Mouse (Mus musculus) 416B (cell line): ENCODE data around the gene Smc2.
"Not testable (repeated sequence)": the region's sequence is repeated elsewhere in the genome, so short reads cannot be mapped to it uniquely, and the experiment has no call there.

Experiments
- DNase-seq: peaks from one replicate; pipeline ENCODE4 v3.0.0; 2011; ENCODE audit warnings: low read depth

Smc2 gene

DNA sequence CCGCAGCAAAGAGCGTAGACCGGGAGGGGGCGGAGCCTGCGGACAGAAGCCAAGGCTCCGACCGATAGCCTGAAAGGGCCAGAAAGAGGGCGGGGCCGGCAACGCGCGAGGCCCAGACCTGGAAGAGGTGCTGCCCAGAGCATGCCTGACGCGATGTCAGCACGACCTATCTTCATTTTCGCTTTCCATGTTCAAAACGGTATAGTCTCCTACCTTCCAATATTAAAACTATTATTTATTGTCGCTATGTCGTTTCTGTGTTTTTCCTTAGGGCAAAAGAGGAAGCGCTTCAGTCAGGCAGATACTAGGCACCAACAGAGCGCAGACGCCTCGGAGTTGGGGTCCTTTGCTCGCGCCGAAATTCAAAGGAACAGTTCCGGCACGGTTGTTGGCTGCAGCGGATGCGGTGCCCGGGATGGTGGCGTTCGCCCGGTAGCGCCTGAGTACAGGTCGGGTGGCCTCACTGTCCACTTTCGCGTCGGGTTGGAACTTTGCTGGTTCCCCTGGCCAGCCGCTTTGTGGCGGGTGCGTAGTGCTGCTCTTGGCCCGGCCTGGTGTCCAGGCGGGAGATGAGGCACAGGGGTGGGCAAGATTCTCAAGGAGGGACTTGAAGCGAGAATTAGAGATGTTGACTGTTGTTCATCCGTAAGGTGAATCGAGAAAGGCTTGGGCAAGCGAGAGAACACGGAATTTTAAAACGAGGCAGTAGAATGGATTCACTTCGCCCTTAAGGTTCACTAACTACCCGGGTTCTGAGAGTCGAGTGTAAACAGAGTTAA, at the start of gene Smc2:
Gene Smc2, plus strand, starts transcription at position 358 of the 779 bp plus-strand sequence.
- peak; percentile 94 for DNase-seq

GRCm38 (mm10) chr4:52411587-52411986, 27.5 kb upstream of the Smc2 start:
- DNase-seq, result peak; percentile 11

GRCm38 (mm10) chr4:52423653-52424052, 15.4 kb upstream of the Smc2 start:
- DNase-seq, result no peak

DNA sequence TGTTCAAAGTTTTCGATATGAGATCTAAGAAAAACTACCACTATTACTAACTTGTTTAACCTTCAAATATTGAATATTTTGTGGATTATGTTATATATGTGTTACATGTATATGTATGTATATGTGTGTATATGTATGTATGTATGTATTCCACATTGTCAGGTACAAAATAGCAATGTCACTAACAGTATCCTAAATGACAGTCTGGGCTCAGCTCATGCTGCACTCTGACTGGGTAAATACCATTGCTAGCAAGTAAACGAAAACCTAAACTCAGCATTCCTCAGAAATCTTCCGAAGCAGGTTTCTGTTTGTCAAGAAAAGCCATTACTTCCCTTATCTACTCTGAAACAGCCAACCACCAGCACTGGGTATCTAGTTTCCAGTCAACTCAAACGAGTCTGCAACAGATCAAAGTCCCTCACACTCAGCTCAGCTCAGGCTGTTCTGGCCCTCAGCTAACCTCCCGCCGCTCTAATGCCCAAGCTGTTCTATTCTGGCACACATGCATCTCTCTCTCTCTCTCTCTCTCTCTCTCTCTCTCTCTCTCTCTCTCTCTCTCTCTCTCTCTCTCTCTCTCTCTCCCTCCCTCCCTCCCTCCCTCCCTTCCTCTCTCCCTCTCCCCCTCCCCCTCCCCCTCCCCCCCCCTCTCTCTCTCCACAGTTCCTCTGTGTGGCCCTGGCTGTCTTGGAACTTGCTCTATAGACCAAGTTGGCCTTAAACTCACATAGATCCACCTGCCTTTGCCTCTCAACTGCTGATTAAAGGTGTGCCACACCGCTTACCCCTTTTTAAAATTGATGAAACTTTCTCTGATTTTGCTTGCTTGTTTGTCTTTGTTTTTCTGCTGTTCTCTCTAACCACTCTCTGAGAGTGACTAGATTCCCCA, 9.5 kb upstream of the Smc2 start:
- DNase-seq, result no peak

DNA sequence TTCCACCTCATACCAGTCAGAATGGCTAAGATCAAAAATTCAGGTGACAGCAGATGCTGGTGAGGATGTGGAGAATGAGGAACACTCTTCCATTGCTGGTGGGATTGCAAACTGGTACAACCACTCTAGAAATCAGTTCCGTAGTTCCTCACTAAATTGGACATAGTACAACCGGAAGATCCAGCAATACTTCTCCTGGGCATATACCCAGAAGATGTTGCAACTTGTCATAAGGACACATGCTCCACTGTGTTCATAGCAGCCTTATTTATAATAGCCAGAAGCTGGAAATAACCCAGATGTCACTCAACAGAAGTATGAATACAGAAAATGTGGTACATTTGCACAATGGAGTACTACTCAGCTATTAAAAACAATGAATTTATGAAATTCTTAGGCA, 3.5 kb upstream of the Smc2 start:
- not testable (repeated sequence) for DNase-seq

DNA sequence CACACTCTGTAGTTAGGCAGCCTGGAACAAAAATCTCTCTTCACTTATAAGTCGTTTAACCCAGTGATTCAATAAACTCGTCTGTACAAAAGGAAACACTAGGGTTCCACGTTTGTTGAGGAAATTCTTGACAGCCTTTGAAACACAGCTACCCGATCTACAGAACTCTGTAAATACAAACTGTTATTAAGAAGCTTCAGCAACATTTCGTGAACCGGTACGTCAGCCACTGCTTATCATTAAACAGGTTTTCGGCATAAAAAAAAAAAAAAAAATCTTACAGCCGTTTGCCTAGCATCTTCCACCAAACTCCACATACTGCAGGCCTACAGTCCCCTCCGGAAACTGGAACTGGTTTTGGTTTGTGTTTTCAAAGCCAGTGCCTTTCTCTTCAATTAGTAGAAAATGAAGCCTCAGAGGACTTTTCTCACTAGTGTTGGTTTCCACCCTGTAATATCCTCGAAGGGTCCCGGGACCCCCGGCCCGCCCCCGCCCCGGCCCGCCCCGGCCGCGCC, 615 bp upstream of the Smc2 start:
- no peak for DNase-seq

GRCm38 (mm10) chr4:52459726-52460125, 20.7 kb downstream of the Smc2 start:
- peak; percentile 24 for DNase-seq

DNA sequence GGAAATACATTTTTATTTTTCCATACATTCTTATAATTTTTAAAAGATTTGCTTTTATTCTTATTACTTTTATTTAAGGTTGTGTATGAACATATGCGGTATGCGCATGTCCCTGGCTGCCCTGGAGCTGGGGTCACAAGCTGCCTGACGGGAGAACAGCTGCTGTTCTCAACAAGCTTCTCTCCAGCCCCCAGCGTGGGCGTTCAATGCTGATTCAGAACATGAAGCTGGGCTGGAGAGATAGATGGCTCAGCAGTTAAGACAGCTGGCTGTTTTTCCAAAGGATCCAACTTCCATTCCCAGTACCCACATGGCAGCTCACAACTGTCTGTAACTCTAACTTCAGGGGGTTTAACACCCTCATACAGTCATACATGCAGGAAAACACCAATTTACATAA, 22.3 kb downstream of the Smc2 start:
- DNase-seq, result no peak

- DNase-seq, result no peak
Observed at GRCm38 (mm10) chr4:52473431-52473830, 34.4 kb downstream of the Smc2 start.

DNA sequence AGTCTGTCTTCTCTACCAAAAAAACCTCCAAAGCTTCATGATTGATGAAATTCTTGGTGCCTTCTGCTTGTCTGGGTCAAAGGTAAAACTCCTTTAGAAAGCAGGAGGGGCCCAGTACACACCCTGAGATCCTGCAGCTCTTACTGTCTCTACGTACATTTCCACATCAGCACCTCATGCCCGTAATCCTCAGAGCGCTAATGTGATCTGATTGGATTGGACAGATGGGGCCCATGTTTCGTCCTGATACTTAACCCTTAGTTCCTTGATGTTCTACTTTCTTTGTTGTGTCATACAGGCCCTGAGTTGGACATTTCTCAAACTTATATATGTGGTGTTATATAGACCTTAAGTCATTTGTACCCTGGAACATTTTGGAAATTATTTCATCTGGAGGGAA, 48.4 kb downstream of the Smc2 start:
- no peak for DNase-seq

GRCm38 (mm10) chr4:52497144-52497543, 58.1 kb downstream of the Smc2 start, which contains the start of gene Vma21-ps:
TSS of gene Vma21-ps (minus strand) at chr4:52497244.
- DNase-seq, result not testable (repeated sequence)

GRCm38 (mm10) chr4:52517580-52517979, 78.5 kb downstream of the Smc2 start:
- no peak for DNase-seq

GRCm38 (mm10) chr4:52519301-52519700, 80.3 kb downstream of the Smc2 start:
- DNase-seq, result no peak

DNA sequence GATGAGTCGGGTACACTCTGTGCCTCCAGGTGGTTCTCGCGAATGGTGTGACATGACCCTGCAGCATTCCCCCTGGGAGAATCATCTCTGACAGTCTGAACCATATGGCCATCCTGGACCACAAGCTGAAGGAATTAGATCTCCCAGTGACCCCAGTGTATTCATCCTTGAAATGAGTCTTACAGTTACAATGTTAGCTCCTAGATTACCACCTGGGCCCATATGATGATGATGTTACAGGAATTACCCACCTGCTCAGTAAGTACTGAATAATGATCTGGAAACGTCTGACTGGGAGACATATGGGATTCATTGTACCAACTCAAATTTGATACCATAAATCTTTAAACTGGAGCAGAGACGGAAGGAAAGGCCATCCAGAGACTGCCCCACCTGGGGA, 87.4 kb downstream of the Smc2 start:
- no peak for DNase-seq

DNA sequence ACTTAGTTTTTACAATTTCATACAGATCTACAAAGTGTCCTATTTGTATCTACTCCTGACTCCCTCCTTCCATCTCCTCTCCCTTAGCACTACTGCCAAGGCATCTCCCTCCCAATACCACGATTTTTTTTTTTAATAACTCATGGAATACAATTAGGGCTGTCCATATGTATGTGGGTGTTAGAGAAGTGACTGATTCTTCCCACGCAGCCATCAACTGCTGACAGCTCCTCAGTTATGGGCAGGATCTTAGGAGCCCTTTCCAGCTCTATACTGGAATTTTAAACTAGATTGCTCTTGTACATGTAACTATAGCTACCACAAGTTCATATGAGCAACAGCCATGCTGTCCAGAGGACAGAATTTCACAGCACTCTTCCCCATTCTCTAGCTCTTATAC, 91.6 kb downstream of the Smc2 start:
- DNase-seq, result no peak
